Mouse (Mus musculus): ENCODE measurements around the gene Prokr2.

DNA sequence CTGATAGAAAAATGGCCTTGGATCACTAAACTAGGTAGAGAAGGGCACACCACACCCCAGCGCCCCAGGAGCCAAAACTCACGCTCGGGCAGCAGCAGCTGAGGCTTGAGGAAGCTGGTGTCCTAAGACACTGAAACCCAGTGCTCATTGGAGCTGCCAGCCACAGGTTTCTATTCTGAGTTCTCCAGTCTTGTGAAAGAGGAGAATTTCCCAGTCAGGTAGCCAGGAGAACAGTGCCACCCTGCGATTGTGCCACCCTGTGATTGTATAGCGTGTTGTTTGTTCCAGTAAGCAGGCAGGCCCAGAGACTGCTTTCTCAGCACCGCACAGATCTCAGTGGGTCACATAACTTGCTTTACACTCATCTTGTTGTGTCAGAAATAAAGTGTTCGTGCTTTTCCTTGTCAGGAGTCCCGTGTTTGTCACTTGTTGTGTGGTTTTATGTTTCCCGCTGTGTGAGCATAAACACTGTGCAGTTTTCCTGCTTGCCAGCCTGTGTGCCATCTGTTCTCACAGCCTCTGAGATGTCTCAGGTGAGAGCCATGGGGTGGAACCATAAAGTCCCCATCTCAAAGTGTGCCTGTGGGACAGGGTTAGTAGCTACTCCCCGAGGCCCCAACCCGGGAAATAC is 77.9 kb downstream of the Prokr2 start:
- TF ChIP-seq CTCF (IDR thresholded peaks at IDR 0.05; ENCODE audit: control insufficient read depth, insufficient read depth, low read length) (no peak), POLR2A (IDR thresholded peaks at IDR 0.05; ENCODE audit: borderline replicate concordance, control insufficient read depth, low read depth, low read length) (no peak)

Measured in bone marrow, adult 2 months (tissue).